Mouse (Mus musculus): ENCODE measurements around the gene Iqcc. TPM values are rescaled to one million over a fixed set of nuclear protein-coding genes. Genes with fewer than 3 reads are reported as not detected.

The Iqcc gene
- total RNA-seq, 2 experiments from 2014 or later: 18.7 to 26.8 TPM

DNA sequence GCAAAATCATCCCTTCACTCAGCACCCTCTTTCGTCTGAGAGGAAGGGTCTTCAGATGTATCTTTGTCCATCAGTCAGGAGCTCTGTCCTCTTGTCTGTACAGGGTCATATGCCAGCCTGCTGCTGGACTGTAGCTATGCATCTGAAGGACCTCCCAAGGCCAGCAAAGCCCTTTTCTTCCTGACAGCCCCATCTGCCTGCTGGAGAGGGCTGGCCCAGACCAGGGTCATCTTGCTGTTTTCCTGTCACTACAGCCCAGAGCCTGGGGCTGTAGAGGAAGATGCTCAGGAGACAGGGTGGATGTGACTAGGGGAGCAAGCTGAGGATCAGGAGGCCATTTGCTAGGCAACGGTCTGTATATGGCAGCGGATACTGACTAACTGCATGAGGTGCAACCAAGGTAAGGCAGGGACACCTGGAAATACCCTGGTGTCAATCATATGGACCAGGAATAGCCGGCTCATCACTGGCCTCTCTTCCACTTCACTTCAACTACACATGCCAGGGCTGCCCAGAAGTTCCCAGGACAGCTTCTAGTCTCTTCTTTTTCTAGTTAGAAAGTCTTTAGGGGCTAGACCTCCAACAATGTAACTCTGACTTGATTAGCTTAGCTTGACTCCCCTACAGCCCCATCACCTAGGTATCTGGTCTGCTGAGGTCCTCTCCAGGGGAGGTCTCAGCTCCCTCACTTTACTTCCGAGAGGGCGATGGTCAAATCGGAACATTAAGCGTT is 4.1 kb upstream of the Iqcc start:
- no peak for ATAC-seq (replicated peaks; ENCODE audit: low FRiP score, low TSS enrichment, poor library complexity, severe bottlenecking)

DNA sequence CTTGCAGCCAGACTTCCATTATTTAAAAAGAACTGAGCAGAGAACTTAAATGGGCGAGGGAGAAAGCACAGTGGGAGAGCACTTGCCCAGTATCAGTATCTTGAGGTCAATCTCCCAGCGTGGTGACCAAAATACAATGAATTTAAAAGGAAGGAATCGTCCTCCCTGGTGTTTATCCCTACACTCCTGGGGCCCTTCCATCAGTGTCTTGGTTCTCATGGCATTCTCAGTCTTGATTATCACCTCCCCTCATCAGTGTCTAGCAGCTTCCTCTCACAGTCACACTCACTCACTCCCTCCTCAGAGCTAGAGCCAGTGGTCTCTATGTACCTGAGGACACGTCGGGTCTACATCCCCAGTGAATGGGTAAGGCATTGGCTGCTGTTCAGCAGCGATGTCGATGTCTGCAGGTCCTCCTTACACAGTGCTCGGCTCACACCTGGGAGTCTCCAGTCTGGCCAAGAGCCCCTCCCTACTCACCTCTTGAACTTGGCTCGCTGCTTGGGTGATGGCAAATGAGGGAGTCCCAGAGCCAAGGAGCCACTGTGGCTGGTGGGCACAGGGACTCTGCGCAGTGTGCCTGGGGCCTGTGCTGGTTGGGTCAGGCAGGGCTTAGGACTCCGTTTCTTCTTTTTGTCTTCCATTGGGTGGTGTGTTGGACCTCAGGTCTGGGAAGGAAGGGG is 3.4 kb upstream of the Iqcc start:
- no peak for ATAC-seq (replicated peaks; ENCODE audit: low FRiP score, low TSS enrichment, poor library complexity, severe bottlenecking)

DNA sequence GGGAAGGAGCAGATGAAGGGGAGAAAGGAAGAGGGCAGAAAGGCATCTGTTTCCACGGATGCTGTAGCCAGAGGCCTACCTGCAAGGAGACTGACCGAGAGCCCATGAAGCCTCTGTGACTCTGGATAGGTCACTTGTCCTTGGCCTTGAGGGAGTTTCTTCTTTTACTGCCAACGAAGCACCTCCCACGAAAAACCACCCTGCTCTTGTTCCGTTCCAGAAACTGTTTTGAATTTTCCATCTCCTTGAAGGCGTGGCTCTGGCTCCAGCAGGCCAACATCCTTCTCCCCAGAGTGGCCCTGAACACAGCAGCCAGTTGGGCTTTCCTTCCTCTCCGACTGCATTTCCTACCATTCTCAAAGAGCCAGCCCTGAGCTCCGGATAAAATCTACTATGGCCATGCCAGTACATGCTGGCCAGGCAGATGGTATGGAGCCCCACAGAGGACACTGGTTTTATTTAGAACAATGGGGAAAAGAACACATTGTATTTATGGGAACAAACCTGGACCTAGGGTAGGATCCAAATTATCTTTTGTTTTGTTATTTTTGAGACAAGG is 2.5 kb upstream of the Iqcc start:
- no peak for ATAC-seq (replicated peaks; ENCODE audit: low FRiP score, low TSS enrichment, poor library complexity, severe bottlenecking)

DNA sequence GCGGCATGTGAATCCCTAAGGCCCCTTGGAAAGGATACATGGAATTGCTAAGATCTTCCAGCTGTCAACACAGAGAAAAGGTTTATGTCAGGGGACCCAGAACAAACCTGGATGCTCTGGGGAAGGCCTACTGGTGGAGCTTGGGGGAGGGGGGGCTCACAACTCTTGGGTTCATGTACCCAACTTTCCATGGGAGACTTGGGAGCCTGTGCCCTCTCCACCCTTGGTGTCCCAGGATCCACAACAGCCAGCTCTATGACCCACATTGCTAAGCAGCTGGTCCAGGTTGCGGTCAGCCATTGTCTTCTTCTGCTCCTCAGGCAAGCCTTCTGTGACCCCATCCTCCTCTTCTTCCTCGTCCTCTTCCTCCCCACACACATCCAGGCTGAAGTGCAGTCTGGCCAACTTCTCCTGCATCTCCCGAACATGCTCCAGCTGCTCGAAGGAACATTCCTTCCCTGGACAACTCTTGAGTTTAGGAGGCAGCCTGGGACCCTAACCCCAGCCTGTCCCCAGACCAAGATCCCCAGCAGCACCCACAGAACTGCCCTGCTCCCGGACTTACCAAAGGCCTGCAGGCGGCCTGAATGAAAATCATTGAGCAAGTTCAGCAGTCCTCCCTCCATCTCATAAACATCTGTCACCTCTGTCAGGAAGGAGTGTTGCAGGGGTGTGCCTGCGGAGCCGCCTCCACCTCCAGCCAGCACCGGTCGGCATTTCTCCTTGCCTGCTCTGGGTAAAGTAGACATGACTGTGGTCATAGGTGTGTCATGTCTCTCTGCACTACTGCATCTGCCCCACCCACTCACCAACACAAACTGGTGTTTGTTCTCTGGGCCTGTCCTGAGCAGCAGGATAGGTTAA is 1.8 kb upstream of the Iqcc start:
- no peak for ATAC-seq (replicated peaks; ENCODE audit: low FRiP score, low TSS enrichment, poor library complexity, severe bottlenecking)

DNA sequence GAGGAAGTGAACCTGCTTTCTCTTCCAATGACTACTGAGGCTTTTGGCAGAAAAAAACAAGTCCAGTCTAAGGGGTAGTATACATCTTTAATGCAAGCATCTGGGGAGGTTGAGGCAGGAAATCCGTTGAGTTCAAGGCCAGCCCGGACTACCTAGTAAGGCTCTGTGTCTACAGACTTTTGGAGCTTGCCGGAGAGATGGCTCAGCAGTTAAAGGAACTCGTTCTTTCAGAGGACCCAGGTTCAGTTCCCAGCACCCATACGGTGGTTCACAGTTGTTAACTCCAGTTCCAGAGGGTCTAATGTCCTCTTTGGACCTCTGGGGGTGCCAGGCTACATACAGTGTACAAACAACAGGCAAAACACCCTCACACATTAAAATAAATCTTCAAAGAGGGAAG is 868 bp downstream of the Iqcc start:
- no peak for ATAC-seq (replicated peaks; ENCODE audit: low FRiP score, low TSS enrichment, poor library complexity, severe bottlenecking)

DNA sequence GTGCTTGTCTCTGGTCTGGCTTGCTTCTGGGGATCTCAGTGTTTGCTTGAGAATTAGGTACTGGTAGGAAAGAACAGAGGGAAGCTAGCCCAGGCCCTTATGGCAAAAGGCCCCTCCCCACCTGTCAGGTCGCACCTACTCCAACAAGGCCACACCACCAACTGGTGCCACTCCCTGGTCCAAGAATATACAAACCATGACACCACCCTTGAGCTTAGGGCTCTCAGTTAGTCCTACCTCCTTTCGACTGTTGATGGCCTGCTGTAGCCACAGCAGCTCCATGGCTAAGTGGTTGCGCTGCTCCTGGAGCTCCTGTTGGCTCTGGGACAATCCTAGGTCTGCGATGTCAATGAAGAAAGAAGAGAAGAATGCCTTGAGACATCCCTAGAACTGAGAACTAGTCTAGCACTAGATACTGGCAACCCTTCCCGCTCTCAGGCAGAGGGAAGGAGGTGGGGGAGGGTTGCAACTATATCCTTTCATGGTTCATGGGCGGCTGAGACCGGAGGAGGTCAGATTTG is 1.7 kb downstream of the Iqcc start:
- ATAC-seq (replicated peaks; ENCODE audit: low FRiP score, low TSS enrichment, poor library complexity, severe bottlenecking): no peak

DNA sequence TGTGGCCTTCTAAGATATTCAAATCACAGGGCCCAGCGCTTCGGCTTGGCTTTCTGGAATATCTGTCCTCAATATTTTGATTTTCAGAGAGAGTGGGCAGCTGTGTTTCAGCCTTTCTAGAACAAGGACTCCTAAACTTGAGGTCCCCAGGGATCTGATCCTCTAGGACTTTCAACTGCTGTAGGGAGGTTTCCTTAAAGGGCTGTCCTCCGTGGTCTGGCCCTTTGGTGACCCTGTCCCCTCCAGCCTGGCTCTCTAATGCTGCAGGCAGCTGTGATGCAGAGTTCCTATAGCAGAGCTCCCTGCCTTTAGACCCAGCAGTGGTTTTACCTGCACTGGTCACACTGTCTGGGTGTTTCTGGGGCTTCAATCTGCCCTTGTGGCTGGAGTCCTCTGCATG is 2.3 kb downstream of the Iqcc start:
- ATAC-seq (replicated peaks; ENCODE audit: low FRiP score, low TSS enrichment, poor library complexity, severe bottlenecking): no peak

DNA sequence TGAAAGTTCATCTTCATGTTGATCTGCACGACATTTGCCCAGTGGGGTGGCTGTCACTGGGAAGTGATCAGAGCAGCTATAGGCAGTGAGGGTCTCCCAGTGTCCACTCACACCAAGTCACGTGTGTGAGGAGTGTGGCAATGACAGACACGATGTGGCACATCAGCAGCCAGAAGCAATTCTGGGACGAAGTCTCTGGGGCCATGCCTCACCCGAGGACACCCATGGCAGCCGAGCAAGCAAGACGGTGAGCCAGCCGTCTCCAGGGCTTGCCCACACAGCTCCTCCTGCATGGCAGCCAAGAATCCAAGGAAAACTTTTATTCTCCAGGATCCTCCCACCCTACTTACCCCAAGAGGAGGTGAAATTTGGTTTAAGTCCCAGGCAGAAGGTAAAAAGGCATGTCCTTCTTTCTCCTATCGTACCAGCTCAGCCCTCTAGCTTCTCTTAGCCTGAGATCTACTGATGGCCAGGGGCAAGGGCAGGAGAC is 3.1 kb downstream of the Iqcc start:
- ATAC-seq (replicated peaks; ENCODE audit: low FRiP score, low TSS enrichment, poor library complexity, severe bottlenecking): no peak

DNA sequence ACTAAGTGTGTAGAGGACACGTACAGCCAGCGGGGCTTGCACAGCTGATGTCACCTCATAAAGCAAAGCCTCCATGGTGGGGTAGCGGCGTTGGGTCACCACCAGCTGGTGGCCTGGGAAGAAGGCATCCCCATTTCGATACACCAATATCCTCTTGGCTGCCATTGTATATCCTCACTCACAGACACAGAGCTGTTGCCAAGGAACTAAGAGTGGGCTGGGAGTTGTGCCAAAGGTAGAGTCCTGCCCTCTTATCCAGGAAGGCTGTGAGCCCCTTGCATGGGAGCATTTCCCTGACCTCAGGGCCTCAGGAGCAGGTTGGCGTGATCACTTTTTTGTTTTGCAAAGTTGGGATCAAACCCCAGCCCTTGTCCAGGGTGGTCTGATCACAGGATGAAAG is 4.8 kb downstream of the Iqcc start, which contains the start of gene Dcdc2b:
Gene Dcdc2b, minus strand, starts transcription at position 165 of the 400 bp plus-strand sequence.
- no peak for ATAC-seq (replicated peaks; ENCODE audit: low FRiP score, low TSS enrichment, poor library complexity, severe bottlenecking)

DNA sequence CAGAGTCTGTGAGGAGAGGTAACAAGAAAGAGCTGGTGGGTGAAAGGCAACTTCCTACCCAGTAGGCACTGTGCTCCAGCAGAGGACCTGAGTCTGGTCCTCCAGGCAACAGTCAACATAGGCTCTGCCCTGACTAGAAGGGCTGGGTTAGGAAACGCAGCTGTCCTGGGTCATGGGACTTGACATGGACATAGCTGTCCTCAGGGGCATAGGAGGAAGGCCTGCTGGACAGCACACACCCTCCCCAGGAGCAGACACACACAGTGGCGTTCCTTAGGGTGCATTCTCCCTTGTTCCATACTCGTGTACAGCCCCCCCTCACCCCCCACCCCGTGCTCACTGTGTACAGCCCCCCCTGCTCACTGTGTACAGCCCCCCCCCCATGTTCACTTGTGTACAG is 8.4 kb downstream of the Iqcc start:
- ATAC-seq (replicated peaks; ENCODE audit: low FRiP score, low TSS enrichment, poor library complexity, severe bottlenecking): no peak

DNA sequence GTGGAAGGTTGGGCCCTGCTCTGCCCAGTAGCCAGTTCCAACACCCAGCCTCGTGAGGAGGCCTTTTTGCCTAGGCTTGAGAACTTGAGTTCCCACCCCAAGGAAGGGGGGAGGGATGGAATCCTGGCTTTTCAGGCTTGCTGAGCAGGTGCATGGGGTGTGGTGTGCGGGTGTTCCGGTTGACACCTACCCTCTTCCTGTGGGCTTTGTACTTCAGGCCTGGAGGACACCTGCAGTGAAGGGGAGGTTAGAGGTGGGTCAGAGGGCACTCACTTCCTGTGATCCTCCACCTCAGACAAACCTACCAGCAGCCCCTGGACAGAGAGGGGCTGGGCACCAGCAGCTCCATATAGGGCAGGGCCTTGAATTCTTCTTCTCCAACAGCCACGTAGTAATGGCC is 8.9 kb downstream of the Iqcc start:
- no peak for ATAC-seq (replicated peaks; ENCODE audit: low FRiP score, low TSS enrichment, poor library complexity, severe bottlenecking)

DNA sequence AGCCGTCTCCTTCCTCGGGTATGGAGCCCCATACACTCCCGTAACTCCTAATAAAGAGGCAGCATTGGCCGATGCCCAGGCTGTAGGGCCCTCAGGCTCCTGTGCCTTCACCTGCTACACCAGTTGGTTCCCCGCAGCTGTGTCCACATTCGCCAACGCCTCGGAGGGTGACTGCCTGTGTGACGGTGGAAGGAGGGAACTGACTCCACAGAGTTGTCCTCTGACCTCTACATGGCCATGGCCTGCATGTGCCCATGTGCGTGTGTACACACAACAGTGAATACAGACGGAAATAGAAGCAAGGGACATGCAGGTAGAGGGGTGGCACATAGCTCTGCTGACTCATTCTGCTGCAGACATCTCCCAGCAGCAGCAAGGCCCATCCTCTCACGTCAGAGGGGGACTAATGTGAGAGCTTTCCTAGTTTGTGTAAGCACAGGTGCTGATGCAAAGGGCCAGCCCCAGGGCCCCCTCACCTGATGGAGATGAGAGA is 9.7 kb downstream of the Iqcc start:
- ATAC-seq (replicated peaks; ENCODE audit: low FRiP score, low TSS enrichment, poor library complexity, severe bottlenecking): no peak

DNA sequence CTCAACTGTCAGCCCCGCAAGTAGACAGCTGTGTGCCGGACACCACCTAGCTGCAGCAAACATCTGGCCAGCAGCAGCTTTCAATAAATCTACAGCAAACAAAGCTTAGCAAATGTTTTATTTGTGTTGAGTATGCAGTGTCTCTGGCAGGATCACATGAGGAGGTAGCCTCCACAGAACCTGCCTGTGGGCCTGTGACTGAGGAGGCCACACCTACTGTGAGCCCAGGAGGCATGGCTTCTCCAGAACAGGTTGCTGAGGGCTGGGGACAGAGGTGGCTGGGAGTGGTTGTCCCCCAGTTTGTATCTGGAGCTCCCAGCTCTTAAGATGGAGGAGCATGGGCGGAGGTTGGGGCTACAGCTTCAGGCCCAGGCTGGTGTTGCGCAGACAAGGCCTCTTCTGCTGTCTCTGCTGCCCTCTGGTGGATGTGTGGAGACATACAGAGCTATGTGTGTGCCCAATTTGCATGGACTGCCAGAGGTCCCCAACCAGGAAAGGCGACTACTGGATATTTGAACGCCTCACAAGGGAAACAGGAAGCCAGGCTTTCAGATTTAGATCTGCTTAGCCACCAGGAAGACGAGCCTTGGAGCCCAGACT is 10.4 kb downstream of the Iqcc start:
- ATAC-seq (replicated peaks; ENCODE audit: low FRiP score, low TSS enrichment, poor library complexity, severe bottlenecking): peak; percentile 90

DNA sequence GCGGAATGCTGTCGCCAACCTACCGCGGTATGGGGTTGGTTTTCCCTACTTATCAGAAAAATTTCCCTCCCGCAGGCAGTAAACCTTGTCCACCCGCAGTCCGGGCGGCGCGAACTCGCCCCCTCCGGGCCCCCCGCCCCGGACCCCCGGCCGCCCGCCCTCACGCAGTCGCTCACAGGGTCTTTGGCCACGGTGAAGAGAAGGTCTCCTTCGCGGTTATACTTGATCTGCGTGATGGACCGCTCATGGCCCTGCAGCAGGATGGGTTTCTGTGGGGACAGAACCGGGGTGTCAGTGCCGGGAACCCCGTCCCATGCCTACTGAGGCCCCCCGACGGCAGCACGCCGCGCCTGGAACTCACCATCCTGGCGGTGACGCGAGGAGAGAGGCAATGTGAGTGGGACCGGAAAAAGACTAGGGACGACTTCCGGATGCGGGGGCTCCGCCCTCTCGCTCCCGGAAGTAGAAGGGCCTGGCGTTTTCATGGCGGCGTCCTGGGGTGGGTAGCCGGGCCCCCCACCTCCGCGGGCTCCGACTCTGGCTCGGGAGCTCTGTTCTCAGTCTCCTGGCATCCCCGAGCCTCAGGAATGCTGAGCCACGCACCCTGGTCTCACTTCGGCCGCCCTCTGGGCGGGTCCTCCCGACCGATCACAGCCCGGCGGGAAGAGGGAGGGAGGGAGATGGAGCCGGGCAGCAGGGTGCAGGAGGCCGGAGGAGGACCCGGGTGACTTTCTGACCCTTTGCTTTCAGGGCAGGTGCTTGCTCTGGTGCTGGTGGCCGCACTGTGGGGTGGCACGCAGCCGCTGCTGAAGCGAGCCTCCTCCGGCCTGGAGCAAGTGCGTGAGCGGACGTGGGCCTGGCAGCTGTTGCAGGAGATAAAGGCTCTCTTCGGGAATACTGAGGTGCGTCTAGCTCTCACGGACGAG is 18.4 kb downstream of the Iqcc start, which contains the start of the genes Eif3i and Tmem234:
Gene Eif3i, minus strand, starts transcription at position 416 of the 926 bp plus-strand sequence.
Gene Tmem234, plus strand, starts transcription at position 436 of the 926 bp plus-strand sequence.
- peak; percentile 95 for ATAC-seq (replicated peaks; ENCODE audit: low FRiP score, low TSS enrichment, poor library complexity, severe bottlenecking)

DNA sequence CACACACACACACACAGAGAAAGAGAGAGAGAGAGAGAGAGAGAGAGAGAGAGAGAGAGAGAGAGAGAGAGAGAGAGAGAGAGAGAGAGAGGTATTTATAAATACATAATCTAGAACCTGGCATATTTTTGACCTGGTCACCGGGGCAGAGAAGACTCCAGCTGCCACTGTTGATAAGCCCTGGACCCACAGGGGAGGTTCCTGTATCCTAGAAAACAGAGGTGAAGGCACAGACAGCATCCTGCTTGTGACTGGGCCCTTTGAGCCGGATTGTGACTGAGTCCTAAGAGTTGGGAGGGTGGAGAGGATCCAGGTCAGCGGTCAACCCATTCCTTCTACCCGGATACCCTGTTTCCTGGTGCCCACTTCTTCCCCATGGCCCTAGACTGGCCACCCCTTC is 30.0 kb downstream of the Iqcc start:
- 0 out of 2 replicates have a peak, but pooled peaks have one; percentile 31 for ATAC-seq (replicated peaks; ENCODE audit: low FRiP score, low TSS enrichment, poor library complexity, severe bottlenecking)

DNA sequence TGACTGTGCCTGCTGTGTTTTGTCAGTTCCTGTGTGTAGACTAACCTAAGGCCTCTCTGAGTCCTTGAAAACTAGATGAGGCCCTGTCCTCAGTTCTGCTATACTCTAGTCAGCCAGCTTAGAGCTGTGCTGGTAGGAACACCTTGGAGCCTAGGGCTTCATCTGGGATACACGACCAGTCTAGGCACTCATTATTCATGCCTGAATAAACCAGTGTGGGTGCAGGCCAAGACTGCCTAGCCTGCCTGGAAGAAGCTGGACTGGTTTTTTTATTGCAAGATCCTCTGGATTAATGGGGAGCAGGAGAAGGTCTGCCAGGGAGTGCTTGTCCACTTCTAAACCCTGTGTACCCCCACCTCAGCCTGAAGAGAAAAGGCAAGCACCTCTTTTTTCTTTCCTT is 32.0 kb downstream of the Iqcc start:
- no peak for ATAC-seq (replicated peaks; ENCODE audit: low FRiP score, low TSS enrichment, poor library complexity, severe bottlenecking)

DNA sequence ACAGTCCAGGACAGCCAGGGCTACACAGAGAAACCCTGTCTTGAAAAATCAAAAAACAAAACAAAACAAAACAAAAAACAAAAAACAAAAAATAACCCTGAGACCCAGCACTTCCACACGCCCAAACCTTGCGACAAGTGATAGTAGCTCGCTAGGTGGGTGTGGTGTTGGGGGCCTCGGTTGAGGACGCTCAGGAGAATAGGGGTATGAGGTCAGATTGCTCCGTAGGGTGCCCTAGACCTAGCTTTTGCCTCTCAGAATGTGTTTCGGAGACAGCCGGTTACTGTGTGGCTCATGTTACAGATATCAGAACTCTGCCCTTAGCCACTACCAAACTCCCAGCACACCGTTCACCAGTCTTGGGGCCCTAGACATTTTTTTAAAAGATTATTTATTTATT is 33.1 kb downstream of the Iqcc start:
- ATAC-seq (replicated peaks; ENCODE audit: low FRiP score, low TSS enrichment, poor library complexity, severe bottlenecking): no peak

Measured in megakaryocyte-erythroid progenitor cell, adult 5-6 weeks (primary cell).